8 mouse cellular contexts compared by ENCODE assay signal in genomic region chr15:82338593-82339112, GRCm38 (mm10). TPM values are rescaled to one million over a fixed set of nuclear protein-coding genes. Genes with fewer than 3 reads are reported as not detected.
DNase-seq lines count a peak whose midpoint lies in the region; ATAC-seq lines count a peak whose summit lies in the region.

Naga (minus strand) TSS chr15:82338925.
Pheta2 (plus strand) TSS chr15:82338942.
Smdt1 (plus strand) TSS chr15:82338959.

- WGBS in hindbrain, embryonic 12.5 days: under 1% methylated on average over 41 of the region's 41 CpGs

- H3K27ac ChIP-seq in hindbrain, embryonic 12.5 days: peak within 1 kb of the TSS; percentile 46

- H3K4me1 ChIP-seq in hindbrain, embryonic 12.5 days: peaks cover 30% of the 10 kb centered on the region

- ATAC-seq in hindbrain, embryonic 12.5 days (ENCODE audit: low FRiP score): peak; percentile 91

- H3K9me3 ChIP-seq in hindbrain, embryonic 12.5 days (replicated peaks): no peaks in the 10 kb centered on the region

- DNase-seq in NIH3T3 (ENCODE audit: low read depth): peak; percentile 99
- DNase-seq in cerebellum, postnatal 10 days: peak; percentile 98
- peak; percentile 90 to 92 for DNase-seq in frontal cortex, postnatal 10 days (ENCODE audit: low spot score in 2 of 2)
- peak; percentile 92 to 95 for DNase-seq in layer of hippocampus, postnatal 14 days (ENCODE audit: low spot score in 2 of 2)
- peak; percentile 96 for DNase-seq in lung, postnatal 14 days
- peak; percentile 90 for DNase-seq in retina, adult 2 months (ENCODE audit: low read depth, low spot score)
- DNase-seq in thymus, postnatal 36 days: peak; percentile 96

- H3K36me3 ChIP-seq in hindbrain, embryonic 12.5 days: peaks cover 23% of the 10 kb centered on the region

- peaks cover 23% of the 10 kb centered on the region for H3K27me3 ChIP-seq in hindbrain, embryonic 12.5 days

- H3K4me2 ChIP-seq in hindbrain, embryonic 12.5 days (replicated peaks): peak within 1 kb of the TSS; percentile 62

- peak within 1 kb of the TSS; percentile 63 for H3K9ac ChIP-seq in hindbrain, embryonic 12.5 days

- H3K4me3 ChIP-seq in hindbrain, embryonic 12.5 days: peak within 1 kb of the TSS; percentile 45

RNA-seq across cellular contexts. Expression of gene Naga, which starts in this region (rescaled TPM):
- polyA plus RNA-seq in hindbrain, embryonic 12.5 days (2016; fragmentation: Nextera tagmentation; extraction: Ambion mirVana): 26.7 and 29.7 TPM in 2 replicates
- 10 to 100 TPM; 38.2 to 39.3 TPM for total RNA-seq in layer of hippocampus, postnatal 14 days (2021)

RNA-seq across cellular contexts. Expression of gene Pheta2, which starts in this region (rescaled TPM):
- polyA plus RNA-seq in hindbrain, embryonic 12.5 days (2016; fragmentation: Nextera tagmentation; extraction: Ambion mirVana): 5.3 and 6.2 TPM in 2 replicates
- under 1 TPM; 0.39 to 0.45 TPM for total RNA-seq in layer of hippocampus, postnatal 14 days (2021)

RNA-seq across cellular contexts. Expression of gene Smdt1, which starts in this region (rescaled TPM):
- 250 and 259 TPM in 2 replicates for polyA plus RNA-seq in hindbrain, embryonic 12.5 days (2016; fragmentation: Nextera tagmentation; extraction: Ambion mirVana)
- 100 to 1,000 TPM; 147 to 152 TPM for total RNA-seq in layer of hippocampus, postnatal 14 days (2021)

Comparison
In these comparisons a context has a peak if more than half of its experiments do, and no peak if none do; other contexts are left out.
1. Peak in every context shown above with its lines: DNase-seq, ATAC-seq, H3K4me3 ChIP-seq and H3K27ac ChIP-seq.